Mouse (Mus musculus) cerebellum, adult 18-20 months (tissue): ENCODE measurements around the gene Abca6.
A peak's percentile ranks its signal among the peaks of the same experiment; 100 is the strongest.

ENCODE experiments used
- DNase-seq, 2 experiments: peaks; one replicate each; pipeline ENCODE4 v3.0.0; 2021

Gene Abca6

DNA sequence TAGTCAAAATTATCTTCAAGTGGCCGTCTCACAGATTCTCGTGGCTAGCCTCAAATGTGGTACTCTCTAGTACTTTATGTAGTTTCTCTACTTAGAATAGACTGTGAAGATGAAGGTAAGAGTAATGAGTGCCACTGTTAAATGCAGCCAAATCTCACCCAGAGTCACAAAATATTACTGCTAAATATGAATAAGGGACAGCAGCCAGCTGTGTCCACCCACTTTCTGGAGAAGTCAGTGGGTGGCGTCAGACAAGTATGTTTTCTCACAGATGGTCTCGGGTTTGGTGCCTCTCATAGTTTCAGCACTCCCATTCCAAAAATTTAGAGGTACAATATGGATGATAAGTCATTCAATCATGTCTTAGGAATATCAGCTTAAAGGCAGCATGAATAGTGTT, 56.3 kb downstream of the Abca6 start:
- DNase-seq = no peak

DNA sequence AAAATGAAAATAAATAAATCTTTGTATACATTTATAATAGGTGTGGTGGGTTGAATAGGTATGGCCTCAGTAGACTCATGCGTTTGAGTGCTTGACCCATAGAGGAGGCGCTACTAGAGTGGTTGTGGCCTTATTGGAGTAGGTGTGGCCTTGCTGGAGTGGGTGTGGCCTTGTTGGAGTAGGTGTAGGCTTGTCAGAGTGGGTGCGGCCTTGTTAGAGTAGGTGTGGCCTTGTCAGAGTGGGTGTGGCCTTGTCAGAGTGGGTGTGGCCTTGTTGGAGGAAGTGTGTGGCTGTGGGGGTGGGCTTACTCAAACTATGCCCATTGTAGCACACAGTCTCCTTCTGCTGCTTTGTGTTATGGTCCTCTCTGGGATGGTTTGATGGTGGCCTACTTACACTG, 80.4 kb downstream of the Abca6 start:
- DNase-seq = no peak

DNA sequence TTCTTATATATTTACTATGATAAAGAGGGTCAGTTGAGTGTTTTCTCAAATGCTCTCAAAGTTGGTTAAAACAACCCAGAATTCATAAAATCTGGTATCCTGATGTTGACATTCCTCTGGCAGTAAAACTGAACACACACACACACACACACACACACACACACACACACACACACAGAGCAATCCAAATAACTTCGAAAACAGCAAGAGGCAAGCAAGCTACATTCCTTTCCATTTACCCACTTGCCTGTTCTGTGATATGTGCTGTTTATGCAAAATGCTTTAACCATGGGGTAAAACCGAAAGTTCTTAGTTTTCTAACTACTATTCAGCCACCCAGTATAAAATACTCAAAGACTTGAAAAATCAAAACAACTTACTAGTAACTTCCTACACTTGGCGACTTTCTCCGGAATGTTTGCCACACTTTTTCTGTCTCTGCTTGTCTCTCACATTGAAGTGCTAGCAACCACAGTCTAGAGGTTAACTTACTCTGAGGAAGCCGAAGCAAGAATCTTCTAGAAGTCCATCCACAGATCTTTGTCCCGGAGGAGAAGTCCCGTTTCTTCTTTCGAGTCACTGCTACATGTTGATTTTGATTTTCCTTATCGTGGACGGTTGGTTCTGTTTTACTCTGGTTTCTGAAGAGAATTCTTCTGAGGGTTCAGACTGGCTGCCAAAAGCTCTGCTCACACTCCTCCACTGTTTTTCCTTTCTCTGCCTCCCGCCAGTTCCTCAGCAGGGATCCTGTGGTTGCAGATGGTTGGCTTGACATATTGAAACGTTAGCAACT, 83.9 kb downstream of the Abca6 start, which contains the start of gene Abca9:
Abca9 (minus strand) TSS at position 738 of the 793 bp plus-strand sequence.
- peak; percentile 30 to 33 for DNase-seq

DNA sequence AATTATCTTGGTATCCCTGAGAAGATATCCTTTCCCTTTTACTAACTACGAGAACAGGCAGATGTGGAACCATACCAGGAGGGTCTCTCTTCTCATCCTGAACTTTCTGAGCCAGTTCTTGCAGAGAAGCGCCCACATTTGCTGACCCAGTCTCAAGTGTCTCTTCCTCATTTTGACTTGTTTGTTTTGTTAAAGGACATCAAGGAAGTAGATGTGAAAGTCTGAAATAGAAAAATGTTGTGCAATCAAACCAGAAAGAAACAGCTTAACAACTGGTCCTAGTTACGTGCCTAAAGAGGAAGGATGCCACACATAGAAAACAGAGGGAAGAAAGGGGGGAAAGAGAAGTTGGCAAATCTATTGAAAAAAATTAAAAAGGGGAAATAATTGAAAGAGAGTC, 85.8 kb downstream of the Abca6 start:
- no peak for DNase-seq

- DNase-seq = no peak
These were observed 86.2 kb downstream of the Abca6 start for GRCm38 (mm10) chr11:110165409-110165808.

DNA sequence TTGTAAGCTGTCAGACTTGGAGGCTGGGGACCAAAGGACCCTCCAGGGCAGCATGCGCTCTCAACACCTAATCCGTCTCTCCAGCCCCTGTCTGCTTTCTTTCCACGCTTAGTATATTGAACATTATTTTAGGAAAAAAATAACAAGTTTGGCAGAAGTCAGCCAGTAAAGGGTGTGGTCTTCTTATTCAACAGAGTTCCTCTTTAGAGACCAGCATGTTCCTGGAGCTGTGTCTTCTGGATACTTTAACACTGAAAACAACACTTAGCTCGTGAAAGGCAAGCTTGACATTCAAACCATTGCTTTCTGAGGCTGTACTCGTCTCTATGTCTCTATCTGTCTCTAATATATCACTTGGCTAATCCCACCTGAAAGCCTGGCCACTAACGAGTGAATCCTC, 94.5 kb downstream of the Abca6 start:
- DNase-seq = no peak

DNA sequence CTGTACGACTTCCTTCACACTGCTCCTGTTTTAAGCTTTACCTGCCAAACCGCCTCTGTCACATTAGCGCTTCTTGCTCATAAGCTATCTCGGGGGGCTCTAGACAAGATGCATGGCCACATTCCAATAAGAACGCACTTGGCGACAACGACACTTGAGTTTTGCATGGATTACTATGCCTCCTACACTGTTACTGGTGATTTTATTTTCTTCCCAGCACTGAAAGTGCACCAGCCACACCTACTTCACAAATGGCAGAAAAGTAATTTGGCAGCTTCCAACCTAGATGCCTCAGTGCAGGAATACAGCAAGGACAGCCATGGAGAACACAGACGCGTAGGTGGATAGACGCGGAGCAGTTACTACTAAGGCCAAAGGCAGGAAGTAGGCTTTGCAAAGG, 95.6 kb downstream of the Abca6 start:
- no peak for DNase-seq

DNA sequence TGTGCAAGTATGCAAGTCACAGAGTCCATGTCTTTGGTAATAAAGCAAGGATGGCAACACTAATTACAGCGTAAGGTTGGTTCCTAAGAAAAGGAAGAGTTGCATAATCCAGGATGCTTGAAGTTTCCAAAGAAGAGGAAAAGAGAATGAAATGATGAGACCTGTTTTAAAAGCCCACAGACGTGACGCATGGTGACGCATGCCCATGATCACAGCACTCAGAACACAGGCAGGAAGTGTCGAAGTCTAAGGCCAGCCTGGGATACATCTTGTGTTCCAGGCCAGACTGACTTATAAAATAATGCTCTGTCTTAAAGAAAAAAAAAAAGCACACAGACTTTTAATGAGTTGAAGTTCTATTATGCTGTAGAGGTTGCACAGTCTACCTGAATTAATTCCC, 103.9 kb downstream of the Abca6 start:
- no peak for DNase-seq

DNA sequence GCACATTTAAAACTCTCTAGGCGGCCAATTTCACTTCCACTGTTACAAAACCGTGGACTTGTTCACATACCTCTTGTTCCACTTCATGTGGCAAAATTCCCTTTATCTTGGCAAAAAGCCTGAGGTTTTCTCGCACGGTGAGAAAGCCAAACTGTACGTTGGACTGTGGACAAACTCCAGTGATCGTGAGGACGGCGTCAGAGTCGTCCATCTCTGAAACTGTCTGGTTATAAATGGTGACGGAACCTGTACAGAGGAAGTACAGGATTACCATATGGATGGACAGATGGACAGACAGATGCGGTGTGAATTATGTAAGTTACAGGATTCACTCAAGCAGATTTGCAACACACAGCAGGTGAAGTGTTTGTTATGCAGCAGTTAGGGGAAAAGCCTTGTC, 106.2 kb downstream of the Abca6 start:
- DNase-seq = peak; percentile 7 to 18

DNA sequence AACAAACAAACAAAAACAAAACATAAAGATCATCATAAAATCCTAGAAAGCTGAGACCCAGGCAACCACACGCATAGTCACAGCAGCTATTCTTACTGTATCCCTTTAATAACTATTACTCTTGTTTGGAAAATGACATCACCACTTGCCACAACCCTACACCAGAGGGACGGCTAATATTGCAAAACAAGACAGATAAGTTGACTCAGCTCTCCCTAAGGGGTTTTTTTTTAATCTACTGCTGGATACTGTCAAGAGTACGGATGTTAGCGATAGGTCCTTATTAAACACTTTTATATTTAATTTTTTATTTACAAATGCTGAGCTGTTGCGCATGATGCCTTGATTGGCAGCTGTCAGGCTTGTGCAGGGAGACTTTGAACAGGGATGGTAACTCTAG, 120.8 kb downstream of the Abca6 start:
- DNase-seq = no peak
